Mouse (Mus musculus): Measurements from ENCODE around the gene Ptprcap. TPM values are rescaled to one million over a fixed set of nuclear protein-coding genes. Genes with fewer than 3 reads are reported as not detected.

Gene Ptprcap
- total RNA-seq, 2 experiments from 2014 or later = 1.2 to 1.7 TPM

GRCm38 (mm10) chr19:4163543-4163887 lies 10.1 kb downstream of the Ptprcap start:
- no peak for DNase-seq (ENCODE audit: extremely low spot score in 1 of 2, low spot score in 2 of 2)
- Histone ChIP-seq H3K27ac (peak overlapping the region; percentile 84), H3K4me3 (peak overlapping the region; percentile 76)
- intact Hi-C loops (cut with DNase I) = no loop called here
- no peak for TF ChIP-seq CTCF (IDR thresholded peaks at IDR 0.05)

- TF ChIP-seq CTCF (IDR thresholded peaks at IDR 0.05) = no peak
- Histone ChIP-seq H3K27ac (no peak overlapping the region), H3K4me3 (no peak overlapping the region)
- no peak for DNase-seq (ENCODE audit: extremely low spot score in 1 of 2, low spot score in 2 of 2)
- intact Hi-C loops (cut with DNase I) = no loop called here
Observed at GRCm38 (mm10) chr19:4164100-4164499, 10.7 kb downstream of the Ptprcap start.

GRCm38 (mm10) chr19:4164721-4165120 lies 11.3 kb downstream of the Ptprcap start:
- H3K4me3 ChIP-seq = no peak overlapping the region
- DNase-seq (ENCODE audit: extremely low spot score in 1 of 2, low spot score in 2 of 2) = no peak
- intact Hi-C loops (cut with DNase I) = no loop called here
- H3K27ac ChIP-seq = no peak overlapping the region
- TF ChIP-seq CTCF (IDR thresholded peaks at IDR 0.05) = no peak

- Histone ChIP-seq H3K27ac (no peak overlapping the region), H3K4me3 (no peak overlapping the region)
- TF ChIP-seq CTCF (IDR thresholded peaks at IDR 0.05) = no peak
- intact Hi-C loops (cut with DNase I) = no loop called here
- DNase-seq (ENCODE audit: extremely low spot score in 1 of 2, low spot score in 2 of 2) = no peak
Observed at GRCm38 (mm10) chr19:4166678-4167476, 13.5 kb downstream of the Ptprcap start.

- peak overlapping the region; percentile 89 for H3K27ac ChIP-seq
- DNase-seq (ENCODE audit: extremely low spot score in 1 of 2, low spot score in 2 of 2) = peak; percentile 100
- H3K4me3 ChIP-seq = peak overlapping the region; percentile 54
- peak; percentile 86 for TF ChIP-seq CTCF (IDR thresholded peaks at IDR 0.05)
- intact Hi-C loops (cut with DNase I) = loop anchor here (1.0 kb wide), 1 partner anchor 23 kb away; the partner anchor contains the start of gene Ppp1ca
Observed at GRCm38 (mm10) chr19:4169378-4169784, 16.0 kb downstream of the Ptprcap start.

- peak overlapping the region; percentile 89 for H3K27ac ChIP-seq
- intact Hi-C loops (cut with DNase I) = loop anchor here (1.0 to 2.0 kb wide), 2 partner anchors 22 to 59 kb away; partner anchors contain the start of gene Ppp1ca
- H3K4me3 ChIP-seq = peak overlapping the region; percentile 54
- peak in 1 of 2 experiments; percentile 48 for DNase-seq (ENCODE audit: extremely low spot score in 1 of 2, low spot score in 2 of 2)
- TF ChIP-seq CTCF (IDR thresholded peaks at IDR 0.05) = no peak
Observed at GRCm38 (mm10) chr19:4169810-4170209, 16.4 kb downstream of the Ptprcap start.

GRCm38 (mm10) chr19:4170723-4171392 lies 17.5 kb downstream of the Ptprcap start:
- intact Hi-C loops (cut with DNase I) = loop anchor here (2.0 kb wide), 1 partner anchor 58 kb away; no protein-coding TSS in a partner anchor
- no peak for DNase-seq (ENCODE audit: extremely low spot score in 1 of 2, low spot score in 2 of 2)
- H3K27ac ChIP-seq = no peak overlapping the region; the same call in 1 of the 2 replicates
- TF ChIP-seq CTCF (IDR thresholded peaks at IDR 0.05) = no peak
- no peak overlapping the region for H3K4me3 ChIP-seq

- no peak overlapping the region for H3K4me3 ChIP-seq
- no peak overlapping the region for H3K27ac ChIP-seq
- intact Hi-C loops (cut with DNase I) = loop anchor here (2.0 kb wide), 1 partner anchor 57 kb away; no protein-coding TSS in a partner anchor
- DNase-seq (ENCODE audit: extremely low spot score in 1 of 2, low spot score in 2 of 2) = no peak
- no peak for TF ChIP-seq CTCF (IDR thresholded peaks at IDR 0.05)
Observed at GRCm38 (mm10) chr19:4171393-4172290, 18.2 kb downstream of the Ptprcap start.

GRCm38 (mm10) chr19:4172925-4173324 lies 19.5 kb downstream of the Ptprcap start:
- no peak for DNase-seq (ENCODE audit: extremely low spot score in 1 of 2, low spot score in 2 of 2)
- intact Hi-C loops (cut with DNase I) = no loop called here
- no peak; the same call in none of the 2 replicates for TF ChIP-seq CTCF (IDR thresholded peaks at IDR 0.05)
- H3K27ac ChIP-seq = no peak overlapping the region
- H3K4me3 ChIP-seq = no peak overlapping the region

GRCm38 (mm10) chr19:4175368-4175947 lies 22.1 kb downstream of the Ptprcap start, which contains the start of gene Carns1:
TSS of gene Carns1 (minus strand) at chr19:4175479.
- intact Hi-C loops (cut with DNase I) = no loop called here
- H3K4me3 ChIP-seq = no peak within 1 kb of the TSS
- TF ChIP-seq CTCF (IDR thresholded peaks at IDR 0.05) = no peak
- H3K27ac ChIP-seq = peak within 1 kb of the TSS; percentile 69
- no peak for DNase-seq (ENCODE audit: extremely low spot score in 1 of 2, low spot score in 2 of 2)

- intact Hi-C loops (cut with DNase I) = no loop called here
- Histone ChIP-seq H3K27ac (no peak overlapping the region), H3K4me3 (no peak overlapping the region)
- no peak for DNase-seq (ENCODE audit: extremely low spot score in 1 of 2, low spot score in 2 of 2)
- no peak for TF ChIP-seq CTCF (IDR thresholded peaks at IDR 0.05)
Observed at GRCm38 (mm10) chr19:4180411-4180810, 27.0 kb downstream of the Ptprcap start.

Measured in left cerebral cortex, adult 2 months (tissue).